Mouse (Mus musculus): Measurements from ENCODE around the gene Bglap.
"Not testable (repeated sequence)": the region's sequence is repeated elsewhere in the genome, so short reads cannot be mapped to it uniquely, and the experiment has no call there.

The Bglap gene

DNA sequence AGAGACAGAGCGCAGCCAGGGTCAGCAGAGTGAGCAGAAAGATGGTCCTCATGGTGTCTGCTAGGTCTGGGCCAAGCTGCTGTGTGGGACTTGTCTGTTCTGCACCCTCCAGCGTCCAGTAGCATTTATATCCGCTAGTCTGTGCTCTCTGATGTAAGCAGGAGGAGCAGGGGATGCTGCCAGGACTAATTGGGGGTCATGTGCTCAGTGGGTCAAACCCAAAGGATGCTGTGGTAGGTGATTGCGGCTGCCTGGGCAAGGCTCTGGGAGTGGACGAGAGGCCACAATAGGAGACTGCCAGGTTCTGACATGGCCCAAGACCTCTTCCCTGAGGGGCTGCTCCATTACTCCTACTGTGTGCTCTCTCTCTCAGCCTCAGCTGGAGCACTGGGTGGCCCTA lies at the start of gene Bglap:
Bglap (minus strand) TSS at position 101 of the 400 bp plus-strand sequence.
- DNase-seq (ENCODE audit: low spot score), result no peak

- DNase-seq (ENCODE audit: low spot score), result not testable (repeated sequence)
Measured at GRCm38 (mm10) chr3:88428639-88429038, 44.4 kb upstream of the Bglap start.

DNA sequence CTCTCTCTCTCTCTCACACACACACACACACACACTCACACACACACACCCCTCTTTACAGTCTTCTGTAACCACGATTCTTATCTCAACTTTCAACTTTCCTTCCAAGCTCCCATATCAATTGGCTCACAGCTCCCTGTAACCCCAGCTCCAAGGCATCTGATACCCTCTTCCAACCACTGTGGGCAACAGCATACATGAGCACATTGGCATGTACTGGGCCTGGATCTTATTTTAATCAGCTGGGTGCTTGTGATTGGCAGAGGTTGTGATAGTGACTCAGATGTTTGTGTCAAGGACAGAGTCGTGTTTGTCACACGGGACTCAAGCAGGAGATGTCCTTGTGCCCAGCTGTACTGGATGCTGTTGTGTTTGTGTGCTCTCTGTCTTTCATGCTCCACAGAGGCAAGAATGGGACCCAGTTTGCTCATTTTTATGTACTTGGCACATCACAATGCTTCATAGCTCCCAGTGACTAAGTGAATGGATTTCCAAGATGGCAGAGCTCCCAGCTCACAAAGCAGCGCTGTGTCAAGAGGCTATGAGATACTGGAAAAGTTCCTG lies 43.2 kb upstream of the Bglap start:
- DNase-seq (ENCODE audit: low spot score), result no peak

DNA sequence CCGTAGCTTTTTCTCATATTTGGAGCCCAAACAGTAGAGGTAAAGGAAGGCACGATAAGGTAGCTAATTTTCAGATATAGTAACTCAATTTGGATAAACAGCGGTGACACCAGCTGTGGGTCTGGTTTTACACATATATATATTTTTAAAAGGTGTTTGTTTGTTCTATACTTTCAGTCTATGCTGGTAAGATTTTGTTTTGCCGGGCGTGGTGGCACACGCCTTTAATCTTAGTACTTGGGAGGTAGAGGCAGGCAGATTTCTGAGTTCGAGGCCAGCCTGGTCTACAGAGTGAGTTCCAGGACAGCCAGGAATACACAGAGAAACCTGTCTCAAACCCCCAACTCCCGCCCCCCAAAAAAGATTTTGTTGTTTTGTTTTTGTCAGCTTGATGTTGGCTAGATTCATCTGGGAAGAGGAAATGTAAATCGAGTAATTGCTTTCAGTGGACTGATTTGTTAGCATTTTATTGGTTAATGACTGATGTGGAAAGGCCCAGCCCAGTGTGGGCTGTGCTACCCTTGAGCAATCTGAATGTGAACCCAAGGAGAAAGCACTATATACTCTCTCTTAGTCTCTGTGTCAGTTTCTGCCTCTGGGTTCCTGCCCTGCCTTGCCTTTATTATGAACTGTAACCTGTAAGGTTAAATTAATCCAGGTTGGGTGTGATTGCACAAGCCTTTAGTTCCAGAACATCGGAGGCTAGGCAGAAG lies 41.6 kb upstream of the Bglap start:
- DNase-seq (ENCODE audit: low spot score), result no peak

GRCm38 (mm10) chr3:88425330-88425689 lies 41.0 kb upstream of the Bglap start:
- no peak for DNase-seq (ENCODE audit: low spot score)

- DNase-seq (ENCODE audit: low spot score), result peak; percentile 99
Measured at GRCm38 (mm10) chr3:88424605-88425329, 40.5 kb upstream of the Bglap start, which contains the start of gene Slc25a44. TSS of gene Slc25a44 (minus strand) at chr3:88425139.

DNA sequence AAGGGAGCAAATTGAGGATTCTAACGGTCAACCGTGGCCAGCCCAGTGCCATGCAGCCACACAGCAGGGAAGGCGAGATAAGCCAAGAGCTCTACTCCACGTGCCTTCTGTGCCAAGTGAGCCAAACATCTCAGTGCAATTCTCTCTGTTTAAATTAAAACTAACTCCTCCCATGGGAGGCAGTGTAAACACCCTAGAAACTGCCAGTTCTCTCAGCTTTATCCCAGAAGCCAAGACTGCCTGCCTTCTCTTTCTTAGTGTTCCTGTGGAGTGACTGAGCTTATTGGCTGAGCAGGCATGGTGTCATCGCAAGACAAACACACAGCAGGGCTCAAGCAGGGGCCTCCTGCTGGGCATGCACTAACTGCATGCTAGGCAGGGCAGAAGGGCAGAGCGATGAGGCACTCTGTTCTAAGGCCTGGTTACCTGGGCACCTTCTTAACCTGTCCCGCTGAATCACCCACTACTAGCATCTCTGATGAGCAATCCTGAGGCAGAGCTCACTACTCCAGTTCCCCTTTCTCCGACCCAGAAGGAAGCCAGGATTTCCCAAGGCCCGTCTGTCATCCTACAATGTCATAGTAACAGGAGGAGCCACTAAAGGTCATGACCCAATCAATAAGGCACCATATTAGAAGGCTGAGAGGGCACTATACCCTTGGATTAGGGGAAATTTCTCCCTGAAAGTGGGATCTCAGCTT lies 37.9 kb upstream of the Bglap start:
- DNase-seq (ENCODE audit: low spot score), result no peak

GRCm38 (mm10) chr3:88420771-88421170 lies 36.5 kb upstream of the Bglap start:
- DNase-seq (ENCODE audit: low spot score), result no peak

DNA sequence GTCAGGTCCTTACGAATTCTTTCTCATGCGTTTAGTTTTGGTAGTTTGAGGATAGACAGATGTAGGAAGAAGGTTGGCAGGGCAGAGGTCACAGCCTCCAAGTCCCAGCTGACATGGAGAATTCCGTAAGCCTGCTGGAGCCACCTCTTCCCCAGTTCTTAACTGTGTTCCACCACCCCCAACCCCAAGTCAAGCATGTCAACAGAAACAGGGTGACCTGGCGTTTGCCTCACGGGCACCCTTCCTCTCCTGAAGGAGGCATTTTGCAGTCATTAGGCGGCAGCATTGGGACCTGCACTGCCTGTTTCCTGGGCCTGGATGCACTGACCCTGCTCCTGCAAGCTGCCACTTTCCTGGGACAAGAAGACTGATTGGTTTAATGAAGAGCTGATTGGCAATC lies 33.8 kb upstream of the Bglap start:
- no peak for DNase-seq (ENCODE audit: low spot score)

DNA sequence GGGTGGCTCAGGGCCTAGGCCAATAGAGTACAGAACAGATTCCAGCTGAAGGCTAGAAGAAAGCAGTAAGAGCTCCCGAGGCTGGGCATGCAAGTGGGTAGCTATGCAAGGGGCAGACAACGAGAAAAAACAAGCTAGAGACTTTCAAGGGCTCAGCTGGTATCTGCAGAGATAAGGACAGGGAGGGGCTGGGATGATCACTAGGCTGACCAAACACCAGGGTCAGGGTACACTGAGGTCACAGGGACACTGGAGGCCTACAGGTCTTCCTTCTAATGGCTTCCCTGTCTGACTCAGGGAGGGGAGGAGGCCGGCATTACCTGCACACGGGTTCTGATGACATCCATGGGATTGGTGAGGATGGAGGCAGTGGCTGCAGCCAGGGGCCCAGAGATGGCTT lies 31.4 kb upstream of the Bglap start:
- DNase-seq (ENCODE audit: low spot score), result no peak

- no peak for DNase-seq (ENCODE audit: low spot score)
Measured at GRCm38 (mm10) chr3:88412636-88413035, 28.4 kb upstream of the Bglap start.

- peak; percentile 62 for DNase-seq (ENCODE audit: low spot score)
Measured at GRCm38 (mm10) chr3:88411681-88412080, 27.4 kb upstream of the Bglap start.

DNA sequence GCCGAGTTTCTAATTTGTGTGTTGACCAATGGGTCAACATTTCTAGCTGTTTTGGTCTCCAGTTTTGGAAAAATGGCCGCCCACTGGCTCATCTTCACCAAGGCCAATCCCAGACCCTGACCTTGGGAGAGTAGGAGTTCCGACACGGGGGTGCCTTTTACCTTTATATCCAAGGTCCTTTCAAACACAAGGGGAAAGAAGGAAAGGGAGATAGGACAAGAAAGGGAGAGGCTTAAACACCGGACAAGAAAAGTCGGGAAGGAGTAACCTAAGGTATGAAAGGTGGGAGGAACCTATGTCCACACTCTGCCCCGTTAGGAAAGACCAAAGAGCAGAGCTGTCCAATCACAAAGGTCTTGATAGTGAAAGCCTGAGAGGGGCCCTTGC lies 26.4 kb upstream of the Bglap start:
- no peak for DNase-seq (ENCODE audit: low spot score)

DNA sequence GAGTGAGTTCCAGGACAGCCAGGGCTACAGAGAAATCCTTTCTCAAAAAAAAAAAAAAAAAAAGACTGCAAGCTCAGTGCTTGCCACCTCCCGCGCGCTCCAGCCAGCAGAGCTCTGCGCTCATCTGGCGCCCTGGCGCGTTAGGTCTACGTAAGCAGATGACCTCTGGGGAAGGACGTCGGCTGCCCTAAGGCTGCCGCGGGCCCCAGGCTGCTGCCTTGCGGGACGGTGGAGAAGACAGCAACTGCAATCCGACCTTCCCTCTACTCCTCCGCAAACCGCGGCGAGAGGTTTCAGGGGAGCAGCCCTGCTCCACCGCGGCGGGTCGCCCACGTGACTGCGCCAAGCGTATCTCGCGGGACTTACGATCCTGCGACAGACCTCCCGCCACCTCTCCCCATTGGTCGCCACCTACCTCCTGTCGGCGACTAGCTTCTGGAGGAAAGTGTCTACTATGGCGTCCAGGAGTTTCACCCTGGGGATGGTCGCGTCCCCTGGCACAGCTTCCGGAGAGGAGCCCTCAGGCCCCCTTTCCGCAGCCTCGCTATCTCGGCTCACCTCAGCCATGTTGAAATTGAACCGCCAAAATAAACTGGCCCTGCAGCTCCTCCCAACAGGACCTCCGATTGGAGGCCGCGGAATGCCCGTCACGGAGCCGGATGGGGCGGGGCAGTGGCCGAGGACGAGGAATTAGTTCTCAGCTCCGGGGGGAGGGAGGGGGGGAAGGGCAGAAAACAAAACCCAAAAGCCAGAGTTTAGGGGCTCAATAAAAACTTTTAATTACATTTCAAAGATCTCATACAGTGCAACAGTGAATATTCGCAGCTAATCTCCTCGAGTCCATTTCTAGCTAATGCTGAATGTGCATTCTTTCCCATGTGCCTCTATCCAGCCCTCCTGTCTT lies 25.7 kb upstream of the Bglap start, which contains the start of gene Pmf1:
Pmf1 (minus strand) TSS at position 591 of the 904 bp plus-strand sequence.
- peak; percentile 90 for DNase-seq (ENCODE audit: low spot score)

GRCm38 (mm10) chr3:88408953-88409352 lies 24.7 kb upstream of the Bglap start:
- no peak for DNase-seq (ENCODE audit: low spot score)

GRCm38 (mm10) chr3:88407529-88407928 lies 23.3 kb upstream of the Bglap start:
- no peak for DNase-seq (ENCODE audit: low spot score)

GRCm38 (mm10) chr3:88407090-88407489 lies 22.8 kb upstream of the Bglap start:
- peak; percentile 80 for DNase-seq (ENCODE audit: low spot score)

GRCm38 (mm10) chr3:88403522-88404230 lies 19.4 kb upstream of the Bglap start:
- DNase-seq (ENCODE audit: low spot score), result no peak

GRCm38 (mm10) chr3:88398666-88399065 lies 14.4 kb upstream of the Bglap start:
- no peak for DNase-seq (ENCODE audit: low spot score)

DNA sequence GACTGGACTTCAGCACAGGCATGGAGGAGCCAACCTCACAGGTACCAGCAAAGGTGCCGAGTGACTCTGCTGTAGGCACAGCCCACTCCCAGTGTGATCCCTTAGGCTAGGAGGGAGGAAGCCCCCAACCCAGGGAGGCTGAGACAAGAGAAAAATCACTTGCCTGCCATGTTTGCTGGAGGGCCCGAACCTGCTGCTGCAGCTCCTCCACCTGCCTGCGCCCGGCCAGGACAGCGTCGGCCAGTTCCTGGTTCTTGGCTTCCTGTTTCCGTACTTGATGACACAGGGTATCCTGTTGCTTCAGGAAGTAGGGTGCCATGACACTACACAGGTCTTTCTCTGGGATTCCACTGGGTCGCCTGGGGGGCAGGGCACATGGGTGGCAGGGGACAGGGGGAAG lies 11.5 kb upstream of the Bglap start:
- no peak for DNase-seq (ENCODE audit: low spot score)

GRCm38 (mm10) chr3:88395288-88395687 lies 11.0 kb upstream of the Bglap start:
- no peak for DNase-seq (ENCODE audit: low spot score)
